Mouse (Mus musculus): Measurements from ENCODE around the gene Ccdc24.

Gene Ccdc24

GRCm38 (mm10) chr4:117872471-117872886 lies at the start of gene Ccdc24:
TSS of gene Ccdc24 (minus strand) at chr4:117872557.
- no peak for DNase-seq (ENCODE audit: low spot score in 2 of 2)

- DNase-seq (ENCODE audit: low spot score in 2 of 2), result no peak
Measured at GRCm38 (mm10) chr4:117921358-117921757, 49.0 kb upstream of the Ccdc24 start.

- no peak for DNase-seq (ENCODE audit: low spot score in 2 of 2)
Measured at GRCm38 (mm10) chr4:117918762-117919161, 46.4 kb upstream of the Ccdc24 start.

- no peak for DNase-seq (ENCODE audit: low spot score in 2 of 2)
Measured at GRCm38 (mm10) chr4:117918261-117918660, 45.9 kb upstream of the Ccdc24 start.

DNA sequence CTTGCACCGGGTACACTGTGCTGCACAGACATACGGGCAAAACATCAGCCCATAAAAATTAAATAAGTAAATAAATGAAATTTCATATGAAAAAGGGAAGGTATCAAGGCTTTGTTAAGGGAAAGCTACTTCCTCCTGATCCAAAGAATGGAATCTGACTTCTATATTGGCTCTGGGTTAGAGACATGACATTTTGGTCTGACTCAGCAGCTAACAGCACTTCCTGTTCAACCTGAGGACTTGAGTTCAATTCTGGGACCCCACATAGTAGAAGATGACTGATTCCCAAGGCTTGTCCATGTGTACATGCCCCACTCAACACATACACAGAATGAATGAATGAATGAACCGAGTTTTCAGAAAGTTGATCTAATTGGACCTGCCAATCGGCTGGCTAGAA lies 45.5 kb upstream of the Ccdc24 start:
- no peak for DNase-seq (ENCODE audit: low spot score in 2 of 2)

DNA sequence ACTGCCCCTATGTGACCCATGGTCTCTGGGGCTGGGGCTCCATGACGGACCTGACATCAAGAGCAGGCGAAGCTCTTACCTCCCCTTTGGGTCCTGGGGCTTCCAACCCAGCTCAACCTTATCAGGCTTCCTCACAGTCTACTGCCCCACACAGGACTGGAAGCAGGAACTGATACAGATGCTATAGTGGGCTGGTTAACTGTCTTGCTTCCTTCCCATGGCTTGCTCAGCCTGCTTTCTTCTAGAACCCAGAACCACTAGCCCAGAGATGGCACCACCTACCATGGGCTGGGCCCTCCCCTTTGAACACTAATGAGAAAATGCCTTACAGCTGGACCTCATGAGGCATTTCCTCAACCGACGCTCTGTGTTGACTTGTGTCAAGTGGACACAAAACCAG lies 45.0 kb upstream of the Ccdc24 start:
- DNase-seq (ENCODE audit: low spot score in 2 of 2), result no peak

GRCm38 (mm10) chr4:117916386-117916785 lies 44.0 kb upstream of the Ccdc24 start:
- DNase-seq (ENCODE audit: low spot score in 2 of 2), result no peak

DNA sequence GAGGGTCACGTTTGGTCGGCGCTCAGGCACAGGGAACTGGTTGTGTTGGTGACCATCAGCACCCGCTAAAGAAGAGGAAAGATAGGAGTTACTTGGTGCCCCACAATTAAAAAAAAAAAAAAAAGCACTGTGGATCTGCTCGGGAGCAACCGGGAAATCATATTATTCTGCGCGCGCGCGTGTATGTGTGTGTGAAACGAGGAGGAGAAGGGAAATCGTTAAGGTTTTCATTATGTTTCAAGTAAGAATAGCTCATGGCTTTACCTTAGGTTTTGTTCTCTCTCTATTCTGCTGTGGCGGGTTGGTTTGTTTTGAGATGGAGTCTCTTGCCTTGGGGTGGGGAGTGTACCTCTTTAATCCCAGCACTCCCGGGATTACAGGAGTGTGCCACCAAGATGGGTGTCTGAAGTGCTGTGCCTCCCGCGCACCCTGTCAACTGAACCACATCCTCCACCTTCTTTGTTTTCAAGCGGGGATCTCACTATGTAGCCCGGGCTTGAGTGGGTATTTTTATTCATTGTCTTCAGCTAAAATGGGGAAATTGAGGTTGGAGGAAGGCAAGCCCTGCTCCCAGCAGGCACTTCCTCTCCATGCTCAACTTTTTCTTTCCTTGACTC lies 43.2 kb upstream of the Ccdc24 start:
- no peak for DNase-seq (ENCODE audit: low spot score in 2 of 2)

- DNase-seq (ENCODE audit: low spot score in 2 of 2), result peak; percentile 90 to 91
Measured at GRCm38 (mm10) chr4:117914591-117915442, 42.5 kb upstream of the Ccdc24 start, which contains the start of gene Ipo13. TSS of gene Ipo13 (minus strand) at chr4:117914999.

GRCm38 (mm10) chr4:117914031-117914430 lies 41.7 kb upstream of the Ccdc24 start:
- no peak for DNase-seq (ENCODE audit: low spot score in 2 of 2)

- no peak for DNase-seq (ENCODE audit: low spot score in 2 of 2)
Measured at GRCm38 (mm10) chr4:117913421-117913820, 41.1 kb upstream of the Ccdc24 start.

GRCm38 (mm10) chr4:117912685-117913273 lies 40.4 kb upstream of the Ccdc24 start:
- no peak for DNase-seq (ENCODE audit: low spot score in 2 of 2)

- DNase-seq (ENCODE audit: low spot score in 2 of 2), result no peak
Measured at GRCm38 (mm10) chr4:117912131-117912561, 39.8 kb upstream of the Ccdc24 start.

DNA sequence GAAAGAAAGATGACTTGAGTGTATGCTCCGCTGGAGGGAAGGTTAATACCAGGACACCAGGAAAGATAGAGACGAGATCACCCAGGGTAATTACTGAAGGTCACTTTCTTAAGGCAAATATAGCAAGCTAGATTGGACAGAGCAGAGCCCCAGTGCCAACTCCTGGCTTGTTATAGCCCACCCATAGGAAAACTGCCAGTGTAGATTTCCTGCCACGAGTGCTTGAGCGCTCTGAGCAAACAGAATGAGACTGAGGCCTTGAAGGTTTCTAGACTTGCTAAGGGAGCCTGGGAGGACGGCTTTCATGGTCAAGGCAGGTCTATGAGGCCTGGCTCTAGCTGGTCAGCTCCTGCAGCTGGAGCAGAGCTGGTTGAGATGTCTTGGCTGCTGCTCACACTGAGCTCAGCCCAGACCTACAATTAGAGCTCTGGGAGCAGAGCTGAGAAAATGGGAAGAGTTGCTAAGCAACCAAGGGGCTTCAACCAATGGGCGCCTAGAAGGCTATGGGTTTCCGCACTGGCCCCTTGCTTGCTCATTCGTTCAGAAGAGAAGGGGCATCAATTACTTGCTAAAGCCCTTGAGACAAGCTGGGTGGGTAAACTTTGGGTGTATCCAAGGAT lies 36.6 kb upstream of the Ccdc24 start:
- no peak for DNase-seq (ENCODE audit: low spot score in 2 of 2)

DNA sequence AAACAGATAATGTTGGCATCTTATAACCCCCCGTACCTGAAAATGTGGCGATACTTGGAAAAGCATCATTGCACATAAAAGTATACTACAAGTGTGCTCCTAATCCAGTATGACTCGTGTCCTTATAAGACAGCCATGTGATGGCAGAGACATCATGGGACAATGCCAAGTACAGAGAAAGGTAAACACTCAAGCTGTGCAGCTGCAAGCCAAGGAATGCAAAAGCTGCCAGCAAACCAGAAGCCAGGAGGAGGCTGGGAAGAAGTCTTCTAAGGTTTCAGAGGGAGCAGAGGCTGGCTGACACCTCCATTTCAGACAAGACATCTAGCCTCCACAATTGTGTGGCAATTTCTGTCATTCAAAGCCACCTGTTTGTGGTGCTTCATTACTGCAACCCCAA lies 33.8 kb upstream of the Ccdc24 start:
- DNase-seq (ENCODE audit: low spot score in 2 of 2), result no peak

DNA sequence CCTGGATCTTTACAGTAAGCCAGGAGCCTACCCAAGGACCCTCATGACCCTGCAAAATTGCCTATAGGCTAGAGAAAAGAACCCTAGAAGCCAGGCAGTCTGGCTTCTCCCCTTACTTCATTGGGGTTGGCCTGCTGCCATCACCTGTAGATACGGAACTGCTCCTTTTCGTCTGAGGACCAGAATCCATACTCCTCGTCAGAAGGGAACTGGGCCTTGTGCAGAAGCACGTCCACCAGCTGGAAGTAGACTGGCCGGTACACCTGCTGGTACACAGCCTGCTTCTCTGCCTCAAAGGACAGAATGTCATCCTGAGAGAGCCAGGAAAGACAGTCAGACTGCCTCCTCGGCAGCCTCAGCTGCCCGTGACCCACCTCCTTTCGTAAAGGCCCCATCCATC lies 32.4 kb upstream of the Ccdc24 start:
- DNase-seq (ENCODE audit: low spot score in 2 of 2), result no peak

DNA sequence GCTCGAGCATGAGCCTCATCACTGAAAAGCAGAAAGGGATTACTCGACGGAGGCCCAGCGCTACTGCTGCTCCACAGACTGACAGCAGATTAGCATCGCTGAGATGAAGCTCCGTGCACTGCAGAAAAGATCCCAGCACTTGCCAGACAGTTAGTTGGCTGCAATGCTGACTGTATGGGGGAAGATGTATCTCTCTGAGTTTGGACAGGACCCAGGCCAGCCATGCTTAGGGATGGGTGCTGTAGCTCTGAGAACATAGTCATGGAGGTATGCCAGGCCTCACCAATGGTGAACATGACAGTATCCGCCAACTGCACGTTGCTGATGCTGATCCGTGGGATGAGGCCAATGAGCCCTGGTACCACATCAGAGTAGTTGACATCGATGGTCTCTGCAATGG lies 31.7 kb upstream of the Ccdc24 start:
- no peak for DNase-seq (ENCODE audit: low spot score in 2 of 2)

- no peak for DNase-seq (ENCODE audit: low spot score in 2 of 2)
Measured at GRCm38 (mm10) chr4:117898111-117898510, 25.8 kb upstream of the Ccdc24 start.

DNA sequence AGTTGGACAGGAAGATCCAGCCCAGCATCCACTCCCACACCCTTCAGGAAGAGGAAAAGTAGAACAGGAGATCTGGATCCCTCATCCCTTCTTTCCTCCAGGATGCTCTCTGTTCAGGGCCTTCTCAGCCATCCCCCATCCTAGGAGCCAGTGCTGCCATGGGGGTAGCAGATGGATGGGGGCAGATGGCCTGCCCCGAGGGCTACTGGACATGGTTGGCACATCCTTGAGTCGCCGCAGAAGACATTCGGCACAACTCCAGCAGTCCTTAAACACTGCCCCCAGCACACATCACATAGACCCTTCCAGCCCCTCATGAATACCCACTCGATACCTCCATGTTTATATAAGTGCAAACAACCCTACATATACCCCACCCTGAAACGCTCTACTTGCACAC lies 23.7 kb upstream of the Ccdc24 start:
- no peak for DNase-seq (ENCODE audit: low spot score in 2 of 2)

GRCm38 (mm10) chr4:117895339-117895738 lies 23.0 kb upstream of the Ccdc24 start:
- no peak for DNase-seq (ENCODE audit: low spot score in 2 of 2)

DNA sequence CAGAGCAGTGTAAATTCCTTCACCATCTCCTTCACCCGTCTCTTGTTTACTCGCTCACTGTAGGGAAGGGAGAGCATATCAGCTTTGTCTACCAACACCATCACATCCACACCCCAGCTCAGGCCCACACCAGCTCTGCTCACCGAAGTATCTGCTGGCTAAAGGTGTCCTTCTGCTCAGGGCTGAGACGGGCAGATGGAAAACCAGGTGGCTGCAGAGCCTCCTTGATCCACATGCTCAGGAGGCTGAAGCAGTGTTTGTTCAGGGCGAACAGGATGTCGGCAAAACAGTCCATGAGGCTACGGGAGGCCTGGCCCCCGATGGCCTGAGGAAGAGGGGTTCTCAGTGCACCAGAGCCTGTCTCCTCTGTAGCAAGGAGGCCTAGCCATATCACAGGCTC lies 22.2 kb upstream of the Ccdc24 start:
- no peak for DNase-seq (ENCODE audit: low spot score in 2 of 2)

DNA sequence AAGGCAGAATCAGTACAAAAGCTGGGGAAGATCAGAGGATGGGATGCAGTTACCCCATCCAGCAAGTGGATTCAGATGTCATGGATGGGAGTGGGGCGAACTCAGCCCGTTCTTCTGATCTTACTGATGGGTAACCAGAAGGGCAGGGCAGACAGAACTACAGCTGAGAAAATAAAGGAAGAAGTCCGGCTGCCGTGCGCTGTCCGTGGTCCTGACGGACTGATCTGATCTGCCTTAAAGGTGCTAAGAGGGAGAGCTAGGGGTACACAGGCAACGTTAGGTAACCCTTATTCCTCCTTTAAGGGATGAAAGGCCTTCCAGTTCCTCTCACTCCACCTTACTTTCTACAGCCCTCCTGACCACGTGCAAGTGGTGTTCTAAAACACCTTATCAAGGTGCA lies 21.0 kb upstream of the Ccdc24 start:
- DNase-seq (ENCODE audit: low spot score in 2 of 2), result peak; percentile 41 to 54
